Mouse (Mus musculus) heart, postnatal 0 days (tissue): ENCODE measurements at regions not wholly inside any gene's neighbourhood (a gene's known extent, or its start where the extent isn't known, plus 50 kb on each side); places are given as distances from the start of the nearest gene placed in this dataset.

Source experiments
- ATAC-seq: fragments of 200-750 bp; cut with Nextera tagmentation; 2 replicates; pipeline ENCODE4 v1.8.0; 2017; ENCODE audit warnings: low read depth, moderate number of reproducible peaks, moderate library complexity; ENCODE audit not compliant: insufficient read depth
- DNase-seq: peaks from one replicate; pipeline ENCODE4 v3.0.0-alpha.2; 2016; ENCODE audit warnings: low spot score
- H3K27ac ChIP-seq: fragments of 300-500 bp; sonication (generic); 2 replicates; pipeline ENCODE4 v1.5.1; 2014; ENCODE audit warnings: low read depth, mild to moderate bottlenecking
- H3K27me3 ChIP-seq: fragments of 300-500 bp; sonication (generic); 2 replicates; pipeline ENCODE4 v1.6.1; 2014; ENCODE audit warnings: low read length, mixed read lengths; ENCODE audit not compliant: control insufficient read depth, insufficient read depth
- H3K36me3 ChIP-seq: fragments of 300-500 bp; sonication (generic); replicated peaks from 2 replicates; pipeline ENCODE4 v1.6.1; 2014; ENCODE audit warnings: low read length, mixed read lengths; ENCODE audit not compliant: control insufficient read depth, insufficient read depth
- H3K4me1 ChIP-seq: fragments of 300-500 bp; sonication (generic); 2 replicates; pipeline ENCODE4 v1.6.1; 2014; ENCODE audit warnings: antibody characterized with exemption; ENCODE audit not compliant: control insufficient read depth, insufficient read depth
- H3K4me2 ChIP-seq: fragments of 300-500 bp; sonication (generic); 2 replicates; pipeline ENCODE4 v1.6.1; 2014; ENCODE audit warnings: low read depth, mild to moderate bottlenecking, low read length, moderate library complexity
- H3K4me3 ChIP-seq: fragments of 300-500 bp; sonication (generic); 2 replicates; pipeline ENCODE4 v1.5.1; 2014; ENCODE audit warnings: low read depth, low read length
- H3K9ac ChIP-seq: fragments of 300-500 bp; sonication (generic); replicated peaks from 2 replicates; pipeline ENCODE4 v1.6.1; 2014; ENCODE audit warnings: low read depth, low read length, mixed read lengths
- H3K9me3 ChIP-seq: fragments of 300-500 bp; sonication (generic); replicated peaks from 2 replicates; pipeline ENCODE4 v1.6.1; 2016; ENCODE audit warnings: low read length; ENCODE audit not compliant: control insufficient read depth
- CTCF ChIP-seq: IDR thresholded peaks from 2 replicates; pipeline ENCODE4 v1.5.1; 2016; ENCODE audit warnings: antibody characterized with exemption, control low read depth, low read depth
- EP300 ChIP-seq: IDR thresholded peaks from 2 replicates; pipeline ENCODE4 v1.6.1; 2016; ENCODE audit warnings: antibody characterized with exemption, low read depth
- WGBS: fragments of 180-500 bp; shearing (Covaris S2); extraction: QIAGEN DNeasy Blood & Tissue Kit; methylation state at CpG from one replicate; pipeline ENCODE4 v1.1.7; 2014; 5-methylcytosine and 5-hydroxymethylcytosine counted together

DNA sequence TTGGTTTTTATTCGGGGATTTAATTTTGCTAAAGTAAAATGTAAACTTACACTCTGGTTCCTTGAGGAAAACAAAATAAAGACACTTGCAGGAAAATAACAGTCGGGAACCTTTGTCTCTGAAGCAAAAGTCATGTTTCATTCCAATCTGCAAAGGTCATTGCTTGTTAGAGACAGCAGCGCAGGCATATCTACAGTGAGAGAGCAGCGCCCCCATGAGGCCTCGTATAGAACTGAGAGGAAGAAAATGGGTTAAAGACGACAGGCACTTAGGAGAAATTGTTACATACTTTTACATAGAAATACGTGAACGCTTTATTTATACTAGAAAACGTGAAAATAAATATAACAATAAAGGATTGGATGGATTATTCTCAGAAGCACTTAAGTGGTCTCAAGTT, 93.1 kb upstream of the Fmr1 start:
- no peaks in the 10 kb centered on the region for H3K36me3 ChIP-seq
- H3K9ac ChIP-seq: no peak overlapping the region
- no peaks in the 10 kb centered on the region for H3K9me3 ChIP-seq
- no peaks in the 10 kb centered on the region for H3K27me3 ChIP-seq
- no peak overlapping the region for H3K27ac ChIP-seq
- ATAC-seq (no peak), DNase-seq (peak; percentile 18)
- peak; percentile 66 for TF ChIP-seq CTCF
- no peak for TF ChIP-seq EP300
- no peaks in the 10 kb centered on the region for H3K4me1 ChIP-seq
- 17% methylated on average over 9 of the region's 9 CpGs for WGBS
- H3K4me3 ChIP-seq: no peak overlapping the region
- H3K4me2 ChIP-seq: no peak overlapping the region

DNA sequence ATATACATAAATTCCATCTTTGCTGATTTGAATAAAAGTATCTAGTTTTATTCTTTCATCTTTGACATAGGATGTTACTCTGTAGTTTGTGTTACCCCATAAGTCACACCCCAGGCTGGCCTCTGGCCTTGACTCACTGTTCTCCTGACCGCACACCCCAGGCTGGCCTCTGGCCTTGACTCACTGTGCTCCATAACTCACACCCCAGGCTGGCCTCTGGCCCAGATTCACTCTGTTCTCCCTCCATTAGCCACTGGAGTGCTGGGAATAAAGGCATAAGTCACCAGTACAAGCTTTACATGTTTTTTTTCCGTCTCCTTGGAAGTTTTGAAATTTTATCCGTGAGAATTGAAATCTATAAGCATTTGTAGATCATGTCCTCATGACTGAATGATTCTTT, 56.2 kb upstream of the Fmr1 start:
- TF ChIP-seq CTCF (no peak), EP300 (no peak)
- no peak for ATAC-seq
- no peak for DNase-seq
- Histone ChIP-seq H3K9me3 (no peaks in the 10 kb centered on the region), H3K4me3 (no peak overlapping the region), H3K27ac (no peak overlapping the region), H3K27me3 (no peaks in the 10 kb centered on the region), H3K4me1 (no peaks in the 10 kb centered on the region), H3K4me2 (no peak overlapping the region), H3K36me3 (no peaks in the 10 kb centered on the region), H3K9ac (no peak overlapping the region)
- 65% methylated on average over 3 of the region's 3 CpGs for WGBS
